Mouse (Mus musculus) neural tube, embryonic 11.5 days (tissue): ENCODE measurements around the gene Mcpt1. TPM values are rescaled to one million over a fixed set of nuclear protein-coding genes. Genes with fewer than 3 reads are reported as not detected.
"Not testable (repeated sequence)": the region's sequence is repeated elsewhere in the genome, so short reads cannot be mapped to it uniquely, and the experiment has no call there.

Experiments
- ATAC-seq: fragments of 200-750 bp; cut with Nextera tagmentation; 2 replicates; pipeline ENCODE4 v1.8.0; 2017; ENCODE audit warnings: moderate number of reproducible peaks, mild to moderate bottlenecking, moderate TSS enrichment, moderate library complexity; ENCODE audit not compliant: insufficient read depth, low FRiP score, low TSS enrichment
- DNase-seq: peaks from one replicate; pipeline ENCODE4 v3.0.0-alpha.2; 2015; ENCODE audit warnings: low spot score
- H3K27ac ChIP-seq: fragments of 300-500 bp; sonication (generic); 2 replicates; pipeline ENCODE4 v1.5.1; 2014; ENCODE audit warnings: low read depth, mild to moderate bottlenecking, low read length
- H3K27me3 ChIP-seq: fragments of 300-500 bp; sonication (generic); 2 replicates; pipeline ENCODE4 v1.6.1; 2014; ENCODE audit warnings: mild to moderate bottlenecking, low read length, mixed read lengths; ENCODE audit not compliant: control insufficient read depth, insufficient read depth
- H3K36me3 ChIP-seq: fragments of 300-500 bp; sonication (generic); 2 replicates; pipeline ENCODE4 v1.6.1; 2014; ENCODE audit warnings: mild to moderate bottlenecking, low read length, moderate library complexity, mixed read lengths; ENCODE audit not compliant: control insufficient read depth, insufficient read depth
- H3K4me1 ChIP-seq: fragments of 300-500 bp; sonication (generic); 2 replicates; pipeline ENCODE4 v1.6.1; 2014; ENCODE audit warnings: low read length, mixed read lengths; ENCODE audit not compliant: control insufficient read depth, insufficient read depth
- H3K4me2 ChIP-seq: fragments of 300-500 bp; sonication (generic); 2 replicates; pipeline ENCODE4 v1.6.1; 2014; ENCODE audit warnings: low read depth, mild to moderate bottlenecking, moderate library complexity
- H3K4me3 ChIP-seq: fragments of 300-500 bp; sonication (generic); 2 replicates; pipeline ENCODE4 v1.5.1; 2014; ENCODE audit warnings: low read depth, low read length
- H3K9ac ChIP-seq: fragments of 300-500 bp; sonication (generic); 2 replicates; pipeline ENCODE4 v1.6.1; 2014; ENCODE audit warnings: mild to moderate bottlenecking, low read length
- H3K9me3 ChIP-seq: fragments of 300-500 bp; sonication (generic); 2 replicates; pipeline ENCODE4 v1.6.1; 2016; ENCODE audit warnings: low read length; ENCODE audit not compliant: control insufficient read depth
- WGBS: fragments of 180-500 bp; shearing (Covaris S2); extraction: QIAGEN DNeasy Blood & Tissue Kit; methylation state at CpG from one replicate; pipeline ENCODE4 v1.1.7; 2014; 5-methylcytosine and 5-hydroxymethylcytosine counted together
- polyA plus RNA-seq: library from polyadenylated mRNA; unstranded; fragments of >200 nt; fragmentation: Nextera tagmentation; extraction: Ambion mirVana; gene quantifications from 2 replicates; pipeline ENCODE4 v1.2.1, GENCODE M21; 2014

The Mcpt1 gene
- polyA plus RNA-seq, 1 experiment from 2014 or later: not detected

- Histone ChIP-seq H3K4me2 (no peak overlapping the region), H3K4me1 (no peaks in the 10 kb centered on the region), H3K4me3 (no peak overlapping the region), H3K36me3 (no peaks in the 10 kb centered on the region), H3K27ac (no peak overlapping the region), H3K27me3 (no peaks in the 10 kb centered on the region), H3K9me3 (no peaks in the 10 kb centered on the region), H3K9ac (no peak overlapping the region)
- DNase-seq (no peak), ATAC-seq (no peak)
- WGBS: 82% methylated on average over 3 of the region's 3 CpGs
Measured at GRCm38 (mm10) chr14:56055408-56055807, 37.6 kb downstream of the Mcpt1 start.

GRCm38 (mm10) chr14:56057722-56058121 lies 40.0 kb downstream of the Mcpt1 start:
- WGBS: 86% methylated on average over 4 of the region's 4 CpGs
- Histone ChIP-seq H3K27me3 (no peaks in the 10 kb centered on the region), H3K9ac (no peak overlapping the region), H3K36me3 (no peaks in the 10 kb centered on the region), H3K9me3 (no peaks in the 10 kb centered on the region), H3K27ac (no peak overlapping the region), H3K4me3 (no peak overlapping the region), H3K4me1 (no peaks in the 10 kb centered on the region), H3K4me2 (no peak overlapping the region)
- ATAC-seq (no peak), DNase-seq (no peak)

GRCm38 (mm10) chr14:56062213-56062612 lies 44.4 kb downstream of the Mcpt1 start, which contains the start of gene Mcpt4:
Mcpt4 (minus strand) TSS chr14:56062313.
- 81% methylated on average over 3 of the region's 3 CpGs for WGBS
- ATAC-seq, H3K27ac ChIP-seq, H3K27me3 ChIP-seq, H3K9ac ChIP-seq, H3K36me3 ChIP-seq, DNase-seq, H3K9me3 ChIP-seq, H3K4me1 ChIP-seq, H3K4me2 ChIP-seq, H3K4me3 ChIP-seq: not testable (repeated sequence)

Other genes starting within 250 kb of the Mcpt1 start
- 8.9 and 9.0 TPM in 2 replicates for gene Adcy4, start 233.9 kb upstream of the Mcpt1 start, polyA plus RNA-seq
- gene Ripk3, start 229.1 kb upstream of the Mcpt1 start, polyA plus RNA-seq: 14.2 and 16.6 TPM in 2 replicates
- gene Nfatc4, start 194.8 kb upstream of the Mcpt1 start, polyA plus RNA-seq: 25.9 and 33.7 TPM in 2 replicates
- gene Nynrin, start 164.0 kb upstream of the Mcpt1 start, polyA plus RNA-seq: 15.1 and 16.0 TPM in 2 replicates
- 0.13 and 0.22 TPM in 2 replicates for gene Cbln3, start 133.6 kb upstream of the Mcpt1 start, polyA plus RNA-seq
- 11.8 and 13.0 TPM in 2 replicates for gene Khnyn, start 133.0 kb upstream of the Mcpt1 start, polyA plus RNA-seq
- 45.7 and 52.6 TPM in 2 replicates for gene Sdr39u1, start 117.7 kb upstream of the Mcpt1 start, polyA plus RNA-seq
- not detected in 2 replicates for gene Cma1, start 73.3 kb upstream of the Mcpt1 start, polyA plus RNA-seq
- not detected in 2 replicates for gene Cma2, start 67.0 kb upstream of the Mcpt1 start, polyA plus RNA-seq
- not detected in 2 replicates for gene Mcpt9, start 12.5 kb downstream of the Mcpt1 start, polyA plus RNA-seq
- gene Mcpt2, start 24.1 kb downstream of the Mcpt1 start, polyA plus RNA-seq: not detected in 2 replicates
- not detected in 2 replicates for gene Mcpt4, start 44.3 kb downstream of the Mcpt1 start, polyA plus RNA-seq
- not detected in 2 replicates for gene Mcpt8, start 67.3 kb downstream of the Mcpt1 start, polyA plus RNA-seq
- not detected in 2 replicates for gene Ctsg, start 84.6 kb downstream of the Mcpt1 start, polyA plus RNA-seq
- not detected in 2 replicates for gene Gzme, start 102.7 kb downstream of the Mcpt1 start, polyA plus RNA-seq
- not detected in 2 replicates for gene Gzmd, start 114.6 kb downstream of the Mcpt1 start, polyA plus RNA-seq
- gene Gzmg, start 141.6 kb downstream of the Mcpt1 start, polyA plus RNA-seq: not detected in 2 replicates
- gene Gzmn, start 156.6 kb downstream of the Mcpt1 start, polyA plus RNA-seq: not detected in 2 replicates
- not detected in 2 replicates for gene Gzmf, start 193.4 kb downstream of the Mcpt1 start, polyA plus RNA-seq
- 0.36 TPM in 1 of 2 replicates, not detected in the other for gene Gzmc, start 216.7 kb downstream of the Mcpt1 start, polyA plus RNA-seq
- gene Gzmb, start 244.3 kb downstream of the Mcpt1 start, polyA plus RNA-seq: not detected in 2 replicates